Mouse (Mus musculus) liver, embryonic 13.5 days (tissue): ENCODE measurements around the gene Tmprss11b. TPM values are rescaled to one million over a fixed set of nuclear protein-coding genes. Genes with fewer than 3 reads are reported as not detected.
"Not testable (repeated sequence)": the region's sequence is repeated elsewhere in the genome, so short reads cannot be mapped to it uniquely, and the experiment has no call there.

Experiments
- ATAC-seq: fragments of 200-750 bp; cut with Nextera tagmentation; 2 replicates; pipeline ENCODE4 v1.8.0; 2017; ENCODE audit warnings: low read depth, mild to moderate bottlenecking, moderate number of reproducible peaks, moderate library complexity
- DNase-seq: peaks from one replicate; pipeline ENCODE4 v3.0.0; 2022
- H3K27ac ChIP-seq: fragments of 300-500 bp; sonication (generic); 2 replicates; pipeline ENCODE4 v1.5.1; 2015; ENCODE audit warnings: moderate library complexity, mild to moderate bottlenecking, inconsistent platforms
- H3K27me3 ChIP-seq: fragments of 300-500 bp; sonication (generic); 2 replicates; pipeline ENCODE4 v1.6.1; 2015; ENCODE audit warnings: mild to moderate bottlenecking, inconsistent platforms
- H3K36me3 ChIP-seq: fragments of 300-500 bp; sonication (generic); 2 replicates; pipeline ENCODE4 v1.6.1; 2015; ENCODE audit warnings: mild to moderate bottlenecking, inconsistent platforms
- H3K4me1 ChIP-seq: fragments of 300-500 bp; sonication (generic); replicated peaks from 2 replicates; pipeline ENCODE4 v1.6.1; 2015; ENCODE audit warnings: inconsistent platforms
- H3K4me2 ChIP-seq: fragments of 300-500 bp; sonication (generic); 2 replicates; pipeline ENCODE4 v1.6.1; 2015; ENCODE audit warnings: inconsistent platforms, mild to moderate bottlenecking, moderate library complexity
- H3K4me3 ChIP-seq: fragments of 300-500 bp; sonication (generic); replicated peaks from 2 replicates; pipeline ENCODE4 v1.5.1; 2015; ENCODE audit warnings: mild to moderate bottlenecking, inconsistent platforms
- H3K9ac ChIP-seq: fragments of 300-500 bp; sonication (generic); 2 replicates; pipeline ENCODE4 v1.6.1; 2015; ENCODE audit warnings: mild to moderate bottlenecking, inconsistent platforms
- H3K9me3 ChIP-seq: fragments of 300-500 bp; sonication (generic); replicated peaks from 2 replicates; pipeline ENCODE4 v1.6.1; 2016; ENCODE audit warnings: inconsistent platforms
- WGBS: fragments of 180-500 bp; shearing (Covaris S2); methylation state at CpG from one replicate; pipeline ENCODE4 v1.1.7; 2015; ENCODE audit not compliant: insufficient replicate concordance; 5-methylcytosine and 5-hydroxymethylcytosine counted together
- polyA plus RNA-seq: library from polyadenylated mRNA; unstranded; fragments of >200 nt; fragmentation: Nextera tagmentation; extraction: Ambion mirVana; gene quantifications from 2 replicates; pipeline ENCODE4 v1.2.1, GENCODE M21; 2015

Gene Tmprss11b
- polyA plus RNA-seq = not detected in 2 replicates

- H3K9ac ChIP-seq = no peak within 1 kb of the TSS
- no peak within 1 kb of the TSS for H3K4me2 ChIP-seq
- WGBS = 61% methylated on average over 5 of the region's 5 CpGs
- H3K9me3 ChIP-seq = no peaks in the 10 kb centered on the region
- no peak within 1 kb of the TSS for H3K4me3 ChIP-seq
- no peaks in the 10 kb centered on the region for H3K36me3 ChIP-seq
- no peak for ATAC-seq
- H3K27ac ChIP-seq = no peak within 1 kb of the TSS
- no peaks in the 10 kb centered on the region for H3K27me3 ChIP-seq
- no peak for DNase-seq
- no peaks in the 10 kb centered on the region for H3K4me1 ChIP-seq
These were observed at the start of gene Tmprss11b for GRCm38 (mm10) chr5:86676262-86676661. Gene Tmprss11b (minus strand): TSS chr5:86676362.

- H3K9me3 ChIP-seq = no peaks in the 10 kb centered on the region
- no peak overlapping the region for H3K27ac ChIP-seq
- no peaks in the 10 kb centered on the region for H3K4me1 ChIP-seq
- H3K27me3 ChIP-seq = no peaks in the 10 kb centered on the region
- ATAC-seq (no peak), DNase-seq (no peak)
- no peak overlapping the region for H3K4me3 ChIP-seq
- no peak overlapping the region for H3K4me2 ChIP-seq
- no peaks in the 10 kb centered on the region for H3K36me3 ChIP-seq
- no peak overlapping the region for H3K9ac ChIP-seq
These were observed 48.9 kb upstream of the Tmprss11b start for GRCm38 (mm10) chr5:86725021-86725420.

- Histone ChIP-seq H3K9ac (no peak overlapping the region), H3K27me3 (no peaks in the 10 kb centered on the region), H3K4me3 (no peak overlapping the region), H3K27ac (no peak overlapping the region), H3K4me1 (no peaks in the 10 kb centered on the region), H3K9me3 (no peaks in the 10 kb centered on the region), H3K36me3 (no peaks in the 10 kb centered on the region), H3K4me2 (no peak overlapping the region)
- DNase-seq = no peak
- 53% methylated on average over 2 of the region's 2 CpGs for WGBS
- ATAC-seq = no peak
These were observed 46.8 kb upstream of the Tmprss11b start for GRCm38 (mm10) chr5:86722820-86723460.

- no peaks in the 10 kb centered on the region for H3K4me1 ChIP-seq
- H3K9ac ChIP-seq = no peak overlapping the region
- H3K27me3 ChIP-seq = no peaks in the 10 kb centered on the region
- no peak overlapping the region for H3K4me2 ChIP-seq
- H3K27ac ChIP-seq = no peak overlapping the region
- WGBS = 49% methylated on average over 2 of the region's 2 CpGs
- DNase-seq = no peak
- no peaks in the 10 kb centered on the region for H3K9me3 ChIP-seq
- no peaks in the 10 kb centered on the region for H3K36me3 ChIP-seq
- no peak overlapping the region for H3K4me3 ChIP-seq
- no peak for ATAC-seq
These were observed 38.8 kb upstream of the Tmprss11b start for GRCm38 (mm10) chr5:86714967-86715366.

GRCm38 (mm10) chr5:86704923-86705322, 28.8 kb upstream of the Tmprss11b start:
- Histone ChIP-seq H3K27me3 (no peaks in the 10 kb centered on the region), H3K9ac (no peak overlapping the region), H3K4me1 (no peaks in the 10 kb centered on the region), H3K27ac (no peak overlapping the region), H3K4me2 (no peak overlapping the region), H3K36me3 (no peaks in the 10 kb centered on the region), H3K9me3 (no peaks in the 10 kb centered on the region), H3K4me3 (no peak overlapping the region)
- no peak for DNase-seq
- ATAC-seq = no peak
- 54% methylated on average over 3 of the region's 3 CpGs for WGBS

- Histone ChIP-seq H3K27me3 (no peaks in the 10 kb centered on the region), H3K9ac (no peak overlapping the region), H3K4me1 (no peaks in the 10 kb centered on the region), H3K9me3 (no peaks in the 10 kb centered on the region), H3K36me3 (no peaks in the 10 kb centered on the region), H3K27ac (no peak overlapping the region), H3K4me2 (no peak overlapping the region), H3K4me3 (no peak overlapping the region)
- no peak for ATAC-seq
- no peak for DNase-seq
- WGBS = 44% methylated on average over 4 of the region's 4 CpGs
These were observed 8.5 kb upstream of the Tmprss11b start for GRCm38 (mm10) chr5:86684667-86685066.

GRCm38 (mm10) chr5:86649185-86649584, 27.0 kb downstream of the Tmprss11b start:
- H3K4me1 ChIP-seq, H3K27me3 ChIP-seq, H3K4me2 ChIP-seq, H3K9me3 ChIP-seq, H3K4me3 ChIP-seq, H3K36me3 ChIP-seq, H3K9ac ChIP-seq, H3K27ac ChIP-seq, ATAC-seq, DNase-seq: not testable (repeated sequence)
- 27% methylated on average over 4 of the region's 4 CpGs for WGBS

GRCm38 (mm10) chr5:86640795-86641194, 35.4 kb downstream of the Tmprss11b start:
- H3K27ac ChIP-seq = no peak overlapping the region
- no peaks in the 10 kb centered on the region for H3K36me3 ChIP-seq
- 32% methylated on average over 3 of the region's 3 CpGs for WGBS
- no peak overlapping the region for H3K9ac ChIP-seq
- H3K27me3 ChIP-seq = no peaks in the 10 kb centered on the region
- no peak overlapping the region for H3K4me3 ChIP-seq
- no peak overlapping the region for H3K4me2 ChIP-seq
- ATAC-seq = no peak
- H3K9me3 ChIP-seq = no peaks in the 10 kb centered on the region
- H3K4me1 ChIP-seq = no peaks in the 10 kb centered on the region
- no peak for DNase-seq

GRCm38 (mm10) chr5:86632324-86632723, 43.8 kb downstream of the Tmprss11b start, which contains the start of gene Tmprss11f:
Gene Tmprss11f (minus strand): TSS chr5:86632424.
- no peaks in the 10 kb centered on the region for H3K9me3 ChIP-seq
- no peak within 1 kb of the TSS for H3K27ac ChIP-seq
- H3K4me2 ChIP-seq = no peak within 1 kb of the TSS
- no peaks in the 10 kb centered on the region for H3K36me3 ChIP-seq
- DNase-seq (no peak), ATAC-seq (no peak)
- no peak within 1 kb of the TSS for H3K4me3 ChIP-seq
- WGBS = 54% methylated on average over 5 of the region's 5 CpGs
- no peaks in the 10 kb centered on the region for H3K4me1 ChIP-seq
- H3K27me3 ChIP-seq = no peaks in the 10 kb centered on the region
- no peak within 1 kb of the TSS for H3K9ac ChIP-seq

- Histone ChIP-seq H3K27ac (no peak overlapping the region), H3K9me3 (no peaks in the 10 kb centered on the region), H3K9ac (no peak overlapping the region), H3K4me2 (no peak overlapping the region), H3K4me3 (no peak overlapping the region), H3K4me1 (no peaks in the 10 kb centered on the region), H3K36me3 (no peaks in the 10 kb centered on the region), H3K27me3 (no peaks in the 10 kb centered on the region)
- ATAC-seq (no peak), DNase-seq (no peak)
- WGBS = 66% methylated on average over 2 of the region's 2 CpGs
These were observed 45.5 kb downstream of the Tmprss11b start for GRCm38 (mm10) chr5:86630700-86631099.

- 44% methylated on average over 1 of the region's 1 CpGs for WGBS
- Histone ChIP-seq H3K4me3 (no peak overlapping the region), H3K4me1 (no peaks in the 10 kb centered on the region), H3K9ac (no peak overlapping the region), H3K9me3 (no peaks in the 10 kb centered on the region), H3K36me3 (no peaks in the 10 kb centered on the region), H3K4me2 (no peak overlapping the region), H3K27me3 (no peaks in the 10 kb centered on the region), H3K27ac (no peak overlapping the region)
- DNase-seq (no peak), ATAC-seq (no peak)
These were observed 54.4 kb downstream of the Tmprss11b start for GRCm38 (mm10) chr5:86621778-86622177.
